Comparison of ENCODE assay signal across 7 mouse cellular contexts in the genomic region with DNA sequence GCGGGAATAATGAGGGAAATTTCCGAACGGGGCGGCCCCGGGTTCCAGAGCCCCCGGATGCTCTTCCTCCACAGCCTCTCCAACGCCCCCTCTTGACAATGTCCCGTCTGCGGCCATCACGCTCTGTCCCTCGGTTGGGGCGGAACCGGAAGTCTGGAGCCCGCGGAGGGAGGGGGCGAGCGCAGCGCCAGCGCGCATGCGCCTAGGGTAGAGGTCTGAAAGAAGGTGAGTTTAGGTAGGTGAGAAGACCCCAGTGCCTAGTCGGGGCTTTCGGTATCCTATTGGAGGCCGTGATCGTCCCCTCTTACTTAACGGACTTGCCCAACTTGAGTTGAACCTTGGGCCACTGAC. TPM values are rescaled to one million over a fixed set of nuclear protein-coding genes. Genes with fewer than 3 reads are reported as not detected.
DNase-seq lines count a peak whose midpoint lies in the region; ATAC-seq and TF ChIP-seq lines count a peak whose summit lies in the region.

A gene (minus strand): TSS at position 155 of the 351 bp plus-strand sequence.

- peak within 1 kb of the TSS; percentile 54 for H3K27ac ChIP-seq in intestine, postnatal 0 days (ENCODE audit: low read depth, low read length)
- peak within 1 kb of the TSS; percentile 97 for H3K27ac ChIP-seq in limb, embryonic 10.5 days
- peak within 1 kb of the TSS; percentile 87 for H3K27ac ChIP-seq in midbrain, embryonic 12.5 days (replicated peaks)

- peak; percentile 80 for ATAC-seq in granulocyte monocyte progenitor cell, adult 5-6 weeks (replicated peaks; ENCODE audit: poor library complexity, severe bottlenecking)
- peak; percentile 80 for ATAC-seq in intestine, postnatal 0 days
- peak; percentile 90 for ATAC-seq in midbrain, embryonic 12.5 days (ENCODE audit: low FRiP score, low read depth)

- no peaks in the 10 kb centered on the region for H3K4me1 ChIP-seq in intestine, postnatal 0 days (replicated peaks; ENCODE audit: control insufficient read depth, insufficient read depth, low read length)
- peaks cover 14% of the 10 kb centered on the region for H3K4me1 ChIP-seq in limb, embryonic 10.5 days
- peaks cover 12% of the 10 kb centered on the region for H3K4me1 ChIP-seq in midbrain, embryonic 12.5 days

- peak within 1 kb of the TSS; percentile 70 for H3K4me3 ChIP-seq in intestine, postnatal 0 days (ENCODE audit: low read depth, low read length)
- peak within 1 kb of the TSS; percentile 87 for H3K4me3 ChIP-seq in limb, embryonic 10.5 days
- peak within 1 kb of the TSS; percentile 84 for H3K4me3 ChIP-seq in midbrain, embryonic 12.5 days

- 0 out of 2 replicates have a peak, but pooled peaks cover 5% of the 10 kb centered on the region for H3K36me3 ChIP-seq in intestine, postnatal 0 days (ENCODE audit: control insufficient read depth, insufficient read depth)
- peaks cover 24% of the 10 kb centered on the region for H3K36me3 ChIP-seq in limb, embryonic 10.5 days
- peaks cover 11% of the 10 kb centered on the region for H3K36me3 ChIP-seq in midbrain, embryonic 12.5 days

- peak; percentile 66 for TF ChIP-seq CTCF in intestine, postnatal 0 days (IDR thresholded peaks at IDR 0.05; ENCODE audit: low read depth)

- H3K9me3 ChIP-seq in intestine, postnatal 0 days (ENCODE audit: control insufficient read depth) = no peaks in the 10 kb centered on the region
- H3K9me3 ChIP-seq in limb, embryonic 10.5 days (replicated peaks) = peaks cover 3% of the 10 kb centered on the region; the same call in 1 of the 2 replicates
- H3K9me3 ChIP-seq in midbrain, embryonic 12.5 days = no peaks in the 10 kb centered on the region

- DNase-seq in adrenal gland, adult 2 months = peak; percentile 91
- peak; percentile 82 for DNase-seq in embryo, embryonic 11.5 days (ENCODE audit: low read depth, low spot score)
- DNase-seq in limb, embryonic 10.5 days (ENCODE audit: low spot score) = peak; percentile 96
- peak; percentile 65 for DNase-seq in spleen, adult 12 weeks (ENCODE audit: low spot score)

- H3K4me2 ChIP-seq in intestine, postnatal 0 days (replicated peaks; ENCODE audit: low read depth) = peak within 1 kb of the TSS; percentile 81
- peak within 1 kb of the TSS; percentile 74 for H3K4me2 ChIP-seq in midbrain, embryonic 12.5 days (replicated peaks)

- peaks cover 4% of the 10 kb centered on the region; the same call in 1 of the 2 replicates for H3K27me3 ChIP-seq in intestine, postnatal 0 days (replicated peaks; ENCODE audit: control insufficient read depth, insufficient read depth, low read length)
- H3K27me3 ChIP-seq in limb, embryonic 10.5 days (ENCODE audit: low read depth, poor library complexity, severe bottlenecking) = no peaks in the 10 kb centered on the region
- peaks cover 12% of the 10 kb centered on the region for H3K27me3 ChIP-seq in midbrain, embryonic 12.5 days

- peak within 1 kb of the TSS; percentile 60 for H3K9ac ChIP-seq in intestine, postnatal 0 days (ENCODE audit: low read depth, low read length)
- peak within 1 kb of the TSS; percentile 89 for H3K9ac ChIP-seq in midbrain, embryonic 12.5 days (replicated peaks)

- 1% methylated on average over 26 of the region's 26 CpGs for WGBS in intestine, postnatal 0 days
- WGBS in limb, embryonic 10.5 days = under 1% methylated on average over 26 of the region's 26 CpGs
- WGBS in midbrain, embryonic 12.5 days = under 1% methylated on average over 26 of the region's 26 CpGs

RNA-seq across cellular contexts. Expression of the gene that starts here (rescaled TPM):
- total RNA-seq in adrenal gland, adult 2 months (2021) = 1 to 10 TPM; 4.5 to 6.4 TPM
- 3.3 and 4.7 TPM in 2 replicates for polyA plus RNA-seq in adrenal gland, adult 2 months (2012; rRNA removed)
- 3.1 and 3.6 TPM in 2 replicates for total RNA-seq in granulocyte monocyte progenitor cell, adult 5-6 weeks (2014; fragmentation: Nextera tagmentation)
- total RNA-seq in granulocyte monocyte progenitor cell, adult 5-6 weeks (2017) = 2.9 and 4.2 TPM in 2 replicates
- 12.6 and 13.2 TPM in 2 replicates for polyA plus RNA-seq in intestine, postnatal 0 days (2015; fragmentation: Nextera tagmentation; extraction: Ambion mirVana)
- polyA plus RNA-seq in limb, embryonic 10.5 days (2016; fragmentation: Nextera tagmentation; extraction: Ambion mirVana) = 15.9 and 19.4 TPM in 2 replicates
- 19.9 and 20.1 TPM in 2 replicates for polyA plus RNA-seq in midbrain, embryonic 12.5 days (2016; fragmentation: Nextera tagmentation; extraction: Ambion mirVana)

Comparison
In these comparisons a context has a peak if more than half of its experiments do, and no peak if none do; other contexts are left out.
1. Peak in every context shown above with its lines: DNase-seq, ATAC-seq, H3K4me3 ChIP-seq and H3K27ac ChIP-seq.